Mouse (Mus musculus) forebrain, embryonic 13.5 days (tissue): ENCODE results near the gene 1700016C15Rik. TPM values are rescaled to one million over a fixed set of nuclear protein-coding genes. Genes with fewer than 3 reads are reported as not detected.
A peak's percentile ranks its signal among the peaks of the same experiment; 100 is the strongest.

ENCODE experiments used
- ATAC-seq: fragments of 200-750 bp; cut with Nextera tagmentation; 2 replicates; pipeline ENCODE4 v1.8.0; 2017
- H3K27ac ChIP-seq: fragments of 300-500 bp; sonication (generic); 2 replicates; pipeline ENCODE4 v1.5.1; 2015; ENCODE audit warnings: inconsistent platforms, mild to moderate bottlenecking, moderate library complexity
- H3K27me3 ChIP-seq: fragments of 300-500 bp; sonication (generic); 2 replicates; pipeline ENCODE4 v1.6.1; 2015; ENCODE audit warnings: mild to moderate bottlenecking, inconsistent platforms
- H3K36me3 ChIP-seq: fragments of 300-500 bp; sonication (generic); 2 replicates; pipeline ENCODE4 v1.6.1; 2015; ENCODE audit warnings: mild to moderate bottlenecking, inconsistent platforms; ENCODE audit not compliant: poor library complexity, severe bottlenecking
- H3K4me1 ChIP-seq: fragments of 300-500 bp; sonication (generic); 2 replicates; pipeline ENCODE4 v1.6.1; 2015; ENCODE audit warnings: inconsistent platforms
- H3K4me2 ChIP-seq: fragments of 300-500 bp; sonication (generic); 2 replicates; pipeline ENCODE4 v1.6.1; 2015; ENCODE audit warnings: inconsistent platforms, mild to moderate bottlenecking, moderate library complexity
- H3K4me3 ChIP-seq: fragments of 300-500 bp; sonication (generic); 2 replicates; pipeline ENCODE4 v1.5.1; 2015; ENCODE audit warnings: mild to moderate bottlenecking, inconsistent platforms
- H3K9ac ChIP-seq: fragments of 300-500 bp; sonication (generic); 2 replicates; pipeline ENCODE4 v1.6.1; 2015; ENCODE audit warnings: mild to moderate bottlenecking, inconsistent platforms
- H3K9me3 ChIP-seq: fragments of 300-500 bp; sonication (generic); replicated peaks from 2 replicates; pipeline ENCODE4 v1.6.1; 2016; ENCODE audit warnings: inconsistent platforms
- WGBS: fragments of 180-500 bp; shearing (Covaris S2); methylation state at CpG from one replicate; pipeline ENCODE4 v1.1.7; 2015; 5-methylcytosine and 5-hydroxymethylcytosine counted together
- polyA plus RNA-seq: library from polyadenylated mRNA; unstranded; fragments of >200 nt; fragmentation: Nextera tagmentation; extraction: Ambion mirVana; gene quantifications from 2 replicates; pipeline ENCODE4 v1.2.1, GENCODE M21; 2015

Gene 1700016C15Rik
- not detected in 2 replicates for polyA plus RNA-seq

- Histone ChIP-seq H3K4me3 (no peak within 1 kb of the TSS), H3K27ac (no peak within 1 kb of the TSS), H3K4me1 (0 out of 2 replicates have a peak, but pooled peaks cover 3% of the 10 kb centered on the region), H3K4me2 (no peak within 1 kb of the TSS), H3K9ac (no peak within 1 kb of the TSS), H3K27me3 (no peaks in the 10 kb centered on the region), H3K9me3 (peaks cover 8% of the 10 kb centered on the region), H3K36me3 (no peaks in the 10 kb centered on the region)
- no peak for ATAC-seq
- 36% methylated on average over 11 of the region's 11 CpGs for WGBS
Observed at GRCm38 (mm10) chr1:177729043-177730024, at the start of gene 1700016C15Rik. 1700016C15Rik (plus strand) TSS chr1:177729814.

GRCm38 (mm10) chr1:177681239-177681638 lies 48.4 kb upstream of the 1700016C15Rik start:
- Histone ChIP-seq H3K4me2 (no peak overlapping the region), H3K4me3 (no peak overlapping the region), H3K27ac (no peak overlapping the region), H3K4me1 (peaks cover 17% of the 10 kb centered on the region), H3K27me3 (no peaks in the 10 kb centered on the region), H3K9ac (no peak overlapping the region), H3K36me3 (no peaks in the 10 kb centered on the region), H3K9me3 (no peaks in the 10 kb centered on the region)
- 88% methylated on average over 11 of the region's 11 CpGs for whole genome bisulfite sequencing
- no peak for ATAC-seq

GRCm38 (mm10) chr1:177683931-177684836 lies 45.4 kb upstream of the 1700016C15Rik start:
- WGBS: 37% methylated on average over 18 of the region's 18 CpGs
- Histone ChIP-seq H3K4me3 (no peak overlapping the region), H3K9me3 (no peaks in the 10 kb centered on the region), H3K27ac (0 out of 2 replicates have a peak overlapping the region, but pooled peaks have one; percentile 14), H3K4me1 (peaks cover 17% of the 10 kb centered on the region), H3K4me2 (peak overlapping the region; percentile 25), H3K36me3 (no peaks in the 10 kb centered on the region), H3K9ac (0 out of 2 replicates have a peak overlapping the region, but pooled peaks have one; percentile 17), H3K27me3 (0 out of 2 replicates have a peak, but pooled peaks cover 3% of the 10 kb centered on the region)
- ATAC-seq: peak; percentile 56

- Histone ChIP-seq H3K9me3 (no peaks in the 10 kb centered on the region), H3K27me3 (0 out of 2 replicates have a peak, but pooled peaks cover 3% of the 10 kb centered on the region), H3K9ac (no peak overlapping the region), H3K27ac (no peak overlapping the region), H3K36me3 (no peaks in the 10 kb centered on the region), H3K4me1 (peaks cover 17% of the 10 kb centered on the region), H3K4me2 (no peak overlapping the region), H3K4me3 (no peak overlapping the region)
- ATAC-seq: peak; percentile 81
- 11% methylated on average over 3 of the region's 3 CpGs for WGBS
Observed at GRCm38 (mm10) chr1:177684901-177685300, 44.7 kb upstream of the 1700016C15Rik start.

- no peak overlapping the region for H3K9ac ChIP-seq
- ATAC-seq: no peak
- 74% methylated on average over 3 of the region's 3 CpGs for WGBS
Observed at GRCm38 (mm10) chr1:177686137-177686536, 43.5 kb upstream of the 1700016C15Rik start.

GRCm38 (mm10) chr1:177686982-177687381 lies 42.6 kb upstream of the 1700016C15Rik start:
- no peak overlapping the region for H3K4me3 ChIP-seq
- no peak overlapping the region for H3K9ac ChIP-seq
- no peak overlapping the region for H3K4me2 ChIP-seq
- H3K4me1 ChIP-seq: peaks cover 17% of the 10 kb centered on the region
- no peaks in the 10 kb centered on the region for H3K9me3 ChIP-seq
- 89% methylated on average over 5 of the region's 5 CpGs for WGBS
- H3K36me3 ChIP-seq: no peaks in the 10 kb centered on the region
- ATAC-seq: no peak
- H3K27me3 ChIP-seq: 0 out of 2 replicates have a peak, but pooled peaks cover 3% of the 10 kb centered on the region
- H3K27ac ChIP-seq: no peak overlapping the region

More at GRCm38 (mm10) chr1:177686137-177686536, 43.5 kb upstream of the 1700016C15Rik start:
- H3K27me3 ChIP-seq: 0 out of 2 replicates have a peak, but pooled peaks cover 3% of the 10 kb centered on the region
- H3K4me3 ChIP-seq: no peak overlapping the region
- peaks cover 17% of the 10 kb centered on the region for H3K4me1 ChIP-seq
- no peak overlapping the region for H3K27ac ChIP-seq
- no peaks in the 10 kb centered on the region for H3K36me3 ChIP-seq
- no peak overlapping the region for H3K4me2 ChIP-seq
- no peaks in the 10 kb centered on the region for H3K9me3 ChIP-seq

GRCm38 (mm10) chr1:177692491-177692890 lies 37.1 kb upstream of the 1700016C15Rik start:
- H3K27me3 ChIP-seq: 0 out of 2 replicates have a peak, but pooled peaks cover under 1% of the 10 kb centered on the region
- ATAC-seq: no peak
- no peaks in the 10 kb centered on the region for H3K36me3 ChIP-seq
- H3K9ac ChIP-seq: no peak overlapping the region
- no peak overlapping the region for H3K4me3 ChIP-seq
- WGBS: 72% methylated on average over 11 of the region's 11 CpGs
- no peaks in the 10 kb centered on the region for H3K9me3 ChIP-seq
- no peak overlapping the region for H3K4me2 ChIP-seq
- no peak overlapping the region for H3K27ac ChIP-seq
- no peaks in the 10 kb centered on the region for H3K4me1 ChIP-seq

- Histone ChIP-seq H3K9ac (no peak overlapping the region), H3K27ac (no peak overlapping the region), H3K4me2 (no peak overlapping the region), H3K36me3 (no peaks in the 10 kb centered on the region), H3K4me3 (no peak overlapping the region), H3K4me1 (no peaks in the 10 kb centered on the region), H3K27me3 (no peaks in the 10 kb centered on the region), H3K9me3 (no peaks in the 10 kb centered on the region)
- 77% methylated on average over 9 of the region's 9 CpGs for WGBS
- ATAC-seq: no peak
Observed at GRCm38 (mm10) chr1:177693486-177694252, 35.9 kb upstream of the 1700016C15Rik start.

- WGBS: 47% methylated on average over 8 of the region's 8 CpGs
- peaks cover 9% of the 10 kb centered on the region for H3K4me1 ChIP-seq
- H3K4me3 ChIP-seq: no peak overlapping the region
- 0 out of 2 replicates have a peak, but pooled peaks cover 9% of the 10 kb centered on the region for H3K27me3 ChIP-seq
- H3K4me2 ChIP-seq: no peak overlapping the region
- no peaks in the 10 kb centered on the region for H3K36me3 ChIP-seq
- H3K27ac ChIP-seq: no peak overlapping the region
- ATAC-seq: no peak
- no peak overlapping the region for H3K9ac ChIP-seq
- no peaks in the 10 kb centered on the region for H3K9me3 ChIP-seq
Observed at GRCm38 (mm10) chr1:177700560-177700959, 29.1 kb upstream of the 1700016C15Rik start.

- 2% methylated on average over 15 of the region's 15 CpGs for WGBS
- Histone ChIP-seq H3K4me2 (peak overlapping the region; percentile 79), H3K27ac (no peak overlapping the region)
Observed at GRCm38 (mm10) chr1:177702481-177703146, 27.0 kb upstream of the 1700016C15Rik start.

More at GRCm38 (mm10) chr1:177702481-177703146, 27.0 kb upstream of the 1700016C15Rik start:
- H3K4me1 ChIP-seq: peaks cover 9% of the 10 kb centered on the region
- no peaks in the 10 kb centered on the region for H3K36me3 ChIP-seq
- H3K9me3 ChIP-seq: no peaks in the 10 kb centered on the region
- peak overlapping the region; percentile 39 for H3K4me3 ChIP-seq
- peak; percentile 93 for ATAC-seq
- H3K27me3 ChIP-seq: 0 out of 2 replicates have a peak, but pooled peaks cover 9% of the 10 kb centered on the region
- peak overlapping the region; percentile 64 for H3K9ac ChIP-seq
